Mouse (Mus musculus) kidney, adult 2 months (tissue): ENCODE measurements around the gene Gtf2i.

Experiments used
- CTCF ChIP-seq: fragments of 200-500 bp; conservative IDR thresholded peaks from 2 replicates; pipeline ENCODE4 v1.5.1; 2011; ENCODE audit warnings: low read depth, mild to moderate bottlenecking, control low read depth, low read length, moderate library complexity, mixed read lengths; ENCODE audit not compliant: insufficient read depth, insufficient read length
- POLR2A ChIP-seq: fragments of 200-500 bp; IDR thresholded peaks from one replicate; pipeline ENCODE4 v1.6.1; 2011; ENCODE audit warnings: low read depth, low read length, control low read depth

- TF ChIP-seq CTCF (no peak), POLR2A (no peak)
These were observed 44.8 kb downstream of the Gtf2i start for GRCm38 (mm10) chr5:134269751-134270150.
